Comparison of ENCODE assay signal across 8 mouse cellular contexts in genomic region chr11:85841980-85842379, GRCm38 (mm10). TPM values are rescaled to one million over a fixed set of nuclear protein-coding genes. Genes with fewer than 3 reads are reported as not detected.
DNase-seq lines count a peak whose midpoint lies in the region; ATAC-seq and TF ChIP-seq lines count a peak whose summit lies in the region.

No protein-coding gene starts in this region.

- H3K4me3 ChIP-seq in spleen, adult 2 months (ENCODE audit: extremely low read depth, insufficient read depth, insufficient read length) = no peak overlapping the region
- H3K4me3 ChIP-seq in embryonic facial prominence, embryonic 11.5 days (ENCODE audit: low read depth, low read length) = peak overlapping the region; percentile 79
- H3K4me3 ChIP-seq in heart, embryonic 15.5 days = peak overlapping the region; percentile 64

- peaks cover 43% of the 10 kb centered on the region for H3K27me3 ChIP-seq in spleen, adult 2 months (ENCODE audit: control insufficient read depth, insufficient read depth, low read length)
- H3K27me3 ChIP-seq in embryonic facial prominence, embryonic 11.5 days (ENCODE audit: control insufficient read depth, insufficient read depth, low read length) = peaks cover 15% of the 10 kb centered on the region
- peaks cover 80% of the 10 kb centered on the region for H3K27me3 ChIP-seq in heart, embryonic 15.5 days

- no peak overlapping the region for H3K27ac ChIP-seq in spleen, adult 2 months (ENCODE audit: insufficient read depth, low read length)
- peak overlapping the region; percentile 86 for H3K27ac ChIP-seq in embryonic facial prominence, embryonic 11.5 days (replicated peaks; ENCODE audit: low read depth, low read length)
- H3K27ac ChIP-seq in heart, embryonic 15.5 days = no peak overlapping the region

- peak overlapping the region; percentile 87 for H3K4me2 ChIP-seq in embryonic facial prominence, embryonic 11.5 days (ENCODE audit: low read depth, low read length)
- peak overlapping the region; percentile 94 for H3K4me2 ChIP-seq in heart, embryonic 15.5 days

- peak; percentile 64 for TF ChIP-seq CTCF in spleen, adult 2 months (IDR thresholded peaks at IDR 0.05; ENCODE audit: extremely low read depth, insufficient read depth, insufficient read length, insufficient replicate concordance)

- H3K4me1 ChIP-seq in spleen, adult 2 months (ENCODE audit: control insufficient read depth, insufficient read depth, insufficient read length) = peaks cover 22% of the 10 kb centered on the region
- H3K4me1 ChIP-seq in embryonic facial prominence, embryonic 11.5 days (ENCODE audit: control insufficient read depth, insufficient read depth, low read length) = peaks cover 5% of the 10 kb centered on the region
- peaks cover 54% of the 10 kb centered on the region for H3K4me1 ChIP-seq in heart, embryonic 15.5 days (replicated peaks)

- peak overlapping the region; percentile 80 for H3K9ac ChIP-seq in embryonic facial prominence, embryonic 11.5 days (replicated peaks; ENCODE audit: low read length)
- peak overlapping the region; percentile 37; the same call in 1 of the 2 replicates for H3K9ac ChIP-seq in heart, embryonic 15.5 days

- TF ChIP-seq POLR2A in spleen, adult 2 months (IDR thresholded peaks at IDR 0.05; ENCODE audit: low read depth, low read length) = no peak

- ATAC-seq in embryonic facial prominence, embryonic 11.5 days (replicated peaks; ENCODE audit: insufficient number of reproducible peaks, low FRiP score, low TSS enrichment, low read depth) = peak; percentile 19; the same call in 1 of the 2 replicates
- ATAC-seq in heart, embryonic 15.5 days (replicated peaks; ENCODE audit: insufficient number of reproducible peaks, insufficient read depth, low FRiP score, low read depth) = peak; percentile 37; the same call in 1 of the 2 replicates
- ATAC-seq in megakaryocyte progenitor cell, adult 5-6 weeks (replicated peaks; ENCODE audit: poor library complexity) = peak; percentile 56

- peak in 1 of 2 experiments; percentile 36 for DNase-seq in spleen, adult 2 months (ENCODE audit: low read depth in 1 of 2, low spot score in 2 of 2)
- DNase-seq in spleen, adult 12 weeks (ENCODE audit: low spot score) = no peak
- DNase-seq in embryonic facial prominence, embryonic 11.5 days (ENCODE audit: low spot score) = peak; percentile 86
- DNase-seq in kidney, postnatal 10 days = peak; percentile 86
- peak; percentile 29 to 36 for DNase-seq in spleen, postnatal 36 days (ENCODE audit: low spot score in 2 of 2)
- DNase-seq in adipocyte (ENCODE audit: low spot score) = no peak

- H3K36me3 ChIP-seq in spleen, adult 2 months (ENCODE audit: control insufficient read depth, insufficient read depth, low read length) = no peaks in the 10 kb centered on the region
- no peaks in the 10 kb centered on the region; the same call in 1 of the 2 replicates for H3K36me3 ChIP-seq in embryonic facial prominence, embryonic 11.5 days (replicated peaks; ENCODE audit: control insufficient read depth, insufficient read depth, low read depth, low read length)
- H3K36me3 ChIP-seq in heart, embryonic 15.5 days = no peaks in the 10 kb centered on the region

- WGBS in spleen, adult 2 months = under 1% methylated on average over 32 of the region's 32 CpGs
- 0% methylated on average over 30 of the region's 32 CpGs for WGBS in embryonic facial prominence, embryonic 11.5 days
- under 1% methylated on average over 30 of the region's 32 CpGs for WGBS in heart, embryonic 15.5 days

- no peaks in the 10 kb centered on the region for H3K9me3 ChIP-seq in embryonic facial prominence, embryonic 11.5 days (replicated peaks; ENCODE audit: control insufficient read depth, low read length)
- H3K9me3 ChIP-seq in heart, embryonic 15.5 days (replicated peaks) = no peaks in the 10 kb centered on the region

RNA-seq across cellular contexts. Expression of gene Gm11444, which starts 8.2 kb away (rescaled TPM):
- polyA plus RNA-seq in spleen, adult 2 months (2012; rRNA removed) = not detected in 2 replicates
- polyA plus RNA-seq in embryonic facial prominence, embryonic 11.5 days (2014; fragmentation: Nextera tagmentation; extraction: Ambion mirVana) = not detected in 2 replicates
- not detected in 2 replicates for polyA plus RNA-seq in heart, embryonic 15.5 days (2015; fragmentation: Nextera tagmentation; extraction: Ambion mirVana)
- not detected in 2 replicates for total RNA-seq in megakaryocyte progenitor cell, adult 5-6 weeks (2015)
- total RNA-seq in megakaryocyte progenitor cell, adult 5-6 weeks (2017) = not detected in 2 replicates

RNA-seq across cellular contexts. Expression of gene Tbx2, which starts 9.6 kb away (rescaled TPM):
- polyA plus RNA-seq in spleen, adult 2 months (2012; rRNA removed) = 5.0 and 6.8 TPM in 2 replicates
- polyA plus RNA-seq in embryonic facial prominence, embryonic 11.5 days (2014; fragmentation: Nextera tagmentation; extraction: Ambion mirVana) = 22.3 and 25.9 TPM in 2 replicates
- polyA plus RNA-seq in heart, embryonic 15.5 days (2015; fragmentation: Nextera tagmentation; extraction: Ambion mirVana) = 2.6 and 5.3 TPM in 2 replicates
- total RNA-seq in megakaryocyte progenitor cell, adult 5-6 weeks (2015) = 0.10 TPM in 1 of 2 replicates, not detected in the other
- not detected in 2 replicates for total RNA-seq in megakaryocyte progenitor cell, adult 5-6 weeks (2017)

RNA-seq across cellular contexts. Expression of gene Tbx4, which starts 44.2 kb away (rescaled TPM):
- polyA plus RNA-seq in spleen, adult 2 months (2012; rRNA removed) = 0.07 TPM in 2 replicates
- polyA plus RNA-seq in embryonic facial prominence, embryonic 11.5 days (2014; fragmentation: Nextera tagmentation; extraction: Ambion mirVana) = 0.65 and 1.5 TPM in 2 replicates
- 1.6 and 4.4 TPM in 2 replicates for polyA plus RNA-seq in heart, embryonic 15.5 days (2015; fragmentation: Nextera tagmentation; extraction: Ambion mirVana)
- not detected in 2 replicates for total RNA-seq in megakaryocyte progenitor cell, adult 5-6 weeks (2015)
- total RNA-seq in megakaryocyte progenitor cell, adult 5-6 weeks (2017) = not detected in 2 replicates

Comparison
In these comparisons a context has a peak if more than half of its experiments do, and no peak if none do; other contexts are left out.
1. DNase-seq: peak in embryonic facial prominence, embryonic 11.5 days (single experiment), kidney, postnatal 10 days (single experiment) and spleen, postnatal 36 days (2 of 2); none in spleen, adult 12 weeks (single experiment) and adipocyte (single experiment).
2. Peak in every context shown above with its lines, with median percentiles within 50 percentile points of each other: ATAC-seq.